Mouse (Mus musculus): ENCODE results near the gene Ctsa. TPM values are rescaled to one million over a fixed set of nuclear protein-coding genes. Genes with fewer than 3 reads are reported as not detected.
"Not testable (repeated sequence)": the region's sequence is repeated elsewhere in the genome, so short reads cannot be mapped to it uniquely, and the experiment has no call there.

Gene Ctsa
- total RNA-seq (2021) = 10 to 100 TPM; 42.9 to 49.2 TPM
- long read RNA-seq, experiment 1, transcript Ctsa-202 (15 exons, 2,534 nt) = major isoform, 7 of 79 reads
- long read RNA-seq, experiment 1, partial matches to known transcripts = 63 of 79 reads
- long read RNA-seq, experiment 1, other reads (novel, unspliced or antisense) = 8 of 79 reads
- long read RNA-seq, experiment 2, transcript Ctsa-202 (15 exons, 2,534 nt) = major isoform, 22 of 128 reads
- long read RNA-seq, experiment 2, partial matches to known transcripts = 100 of 128 reads
- long read RNA-seq, experiment 2, other reads (novel, unspliced or antisense) = 4 of 128 reads

DNA sequence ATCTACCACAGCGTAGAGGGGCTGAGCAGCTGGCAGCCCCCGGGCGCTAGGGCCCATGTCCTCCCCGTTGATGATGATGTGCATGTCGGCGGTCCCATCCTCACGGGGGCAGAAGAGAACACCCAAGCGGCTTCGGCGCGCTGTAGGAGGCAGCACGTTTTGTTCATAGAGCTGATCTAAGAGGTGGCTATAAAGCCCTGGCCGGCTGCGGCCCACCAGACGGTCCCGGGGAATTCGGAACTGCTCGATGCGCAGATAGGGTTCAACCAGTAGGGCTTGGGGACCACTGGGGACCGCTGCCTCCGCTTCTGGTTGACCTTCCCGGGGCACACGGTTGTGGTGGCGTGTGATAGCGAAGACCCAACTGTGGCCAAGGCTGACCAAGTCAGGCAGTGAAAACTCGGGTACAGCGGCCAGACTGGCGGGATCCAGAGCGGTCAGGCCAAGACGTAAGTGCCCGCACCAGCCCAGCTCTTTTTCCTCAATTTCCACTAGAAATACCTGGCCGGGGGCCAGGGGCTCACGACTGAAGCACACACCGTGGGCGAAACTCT is at the start of gene Ctsa:
TSS of gene Ctsa (plus strand) at position 126 of the 554 bp plus-strand sequence.
- peak; percentile 74 for DNase-seq

- DNase-seq = no peak
Observed at GRCm38 (mm10) chr2:164783926-164784581, 48.6 kb upstream of the Ctsa start.

- no peak for DNase-seq
Observed at GRCm38 (mm10) chr2:164784869-164785420, 47.7 kb upstream of the Ctsa start.

- DNase-seq = peak; percentile 97
Observed at GRCm38 (mm10) chr2:164785481-164786387, 46.9 kb upstream of the Ctsa start, which contains the start of gene Snx21. Gene Snx21, plus strand, starts transcription at chr2:164785823.

DNA sequence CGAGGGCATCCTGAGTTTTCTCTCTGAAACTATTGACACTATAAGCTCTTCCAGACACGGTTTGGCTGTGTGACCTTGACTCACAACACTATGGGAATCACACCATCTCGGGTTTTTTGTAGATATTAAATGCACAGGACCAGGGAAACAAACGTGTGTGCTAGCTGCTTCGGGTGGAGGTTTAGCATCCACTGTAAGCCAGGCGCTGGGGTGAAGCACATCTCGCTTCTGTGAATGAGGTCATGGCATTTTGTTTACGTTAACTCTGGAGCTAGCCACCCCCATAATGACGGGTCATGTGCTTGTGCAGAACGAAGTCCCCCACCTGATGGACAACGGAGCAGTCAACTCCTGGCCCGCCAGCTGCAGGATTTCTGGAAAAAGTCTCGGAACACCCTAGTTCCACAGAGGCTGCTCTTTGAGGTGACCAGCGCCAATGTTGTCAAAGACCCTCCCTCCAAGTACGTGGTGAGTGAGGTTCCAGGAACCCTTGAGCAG is 46.2 kb upstream of the Ctsa start:
- DNase-seq = no peak

GRCm38 (mm10) chr2:164787032-164787431 is 45.6 kb upstream of the Ctsa start:
- DNase-seq = no peak

GRCm38 (mm10) chr2:164787779-164788178 is 44.9 kb upstream of the Ctsa start:
- no peak for DNase-seq

DNA sequence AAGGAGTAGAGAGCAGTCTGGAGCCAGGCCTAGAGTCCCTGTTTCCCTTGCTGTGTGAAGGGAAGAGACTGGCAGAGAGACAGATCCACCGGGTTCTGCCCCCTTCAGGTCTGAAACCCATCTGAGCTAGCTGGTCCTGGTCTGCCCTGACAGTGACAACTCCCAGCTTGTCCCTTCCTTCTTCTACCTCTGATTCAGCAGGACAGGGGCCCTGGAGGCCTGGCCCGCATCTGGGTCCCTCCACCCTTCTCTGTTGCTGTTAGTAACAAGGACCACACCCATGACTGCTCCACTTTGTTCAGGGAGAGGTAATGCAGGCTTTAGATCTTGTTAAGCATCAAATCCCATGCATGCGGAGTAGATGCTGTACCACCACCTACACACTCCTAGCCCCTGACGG is 44.3 kb upstream of the Ctsa start:
- DNase-seq = peak; percentile 10

- DNase-seq = no peak
Observed at GRCm38 (mm10) chr2:164790451-164790850, 42.2 kb upstream of the Ctsa start.

DNA sequence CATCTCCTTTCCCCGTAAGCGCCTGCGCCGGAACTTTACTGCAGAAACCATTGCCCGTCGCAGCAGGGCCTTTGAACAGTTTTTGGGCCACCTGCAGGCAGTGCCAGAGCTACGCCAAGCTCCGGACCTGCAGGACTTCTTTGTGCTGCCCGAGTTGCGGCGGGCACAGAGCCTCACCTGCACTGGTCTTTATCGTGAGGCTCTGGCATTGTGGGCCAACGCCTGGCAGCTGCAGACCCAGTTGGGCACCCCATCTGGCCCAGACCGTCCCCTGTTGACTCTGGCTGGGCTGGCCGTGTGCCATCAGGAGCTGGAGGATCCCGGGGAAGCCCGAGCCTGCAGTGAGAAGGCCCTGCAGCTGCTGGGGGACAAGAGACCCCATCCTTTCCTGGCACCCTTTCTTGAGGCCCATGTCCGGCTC is 40.8 kb upstream of the Ctsa start:
- no peak for DNase-seq

DNA sequence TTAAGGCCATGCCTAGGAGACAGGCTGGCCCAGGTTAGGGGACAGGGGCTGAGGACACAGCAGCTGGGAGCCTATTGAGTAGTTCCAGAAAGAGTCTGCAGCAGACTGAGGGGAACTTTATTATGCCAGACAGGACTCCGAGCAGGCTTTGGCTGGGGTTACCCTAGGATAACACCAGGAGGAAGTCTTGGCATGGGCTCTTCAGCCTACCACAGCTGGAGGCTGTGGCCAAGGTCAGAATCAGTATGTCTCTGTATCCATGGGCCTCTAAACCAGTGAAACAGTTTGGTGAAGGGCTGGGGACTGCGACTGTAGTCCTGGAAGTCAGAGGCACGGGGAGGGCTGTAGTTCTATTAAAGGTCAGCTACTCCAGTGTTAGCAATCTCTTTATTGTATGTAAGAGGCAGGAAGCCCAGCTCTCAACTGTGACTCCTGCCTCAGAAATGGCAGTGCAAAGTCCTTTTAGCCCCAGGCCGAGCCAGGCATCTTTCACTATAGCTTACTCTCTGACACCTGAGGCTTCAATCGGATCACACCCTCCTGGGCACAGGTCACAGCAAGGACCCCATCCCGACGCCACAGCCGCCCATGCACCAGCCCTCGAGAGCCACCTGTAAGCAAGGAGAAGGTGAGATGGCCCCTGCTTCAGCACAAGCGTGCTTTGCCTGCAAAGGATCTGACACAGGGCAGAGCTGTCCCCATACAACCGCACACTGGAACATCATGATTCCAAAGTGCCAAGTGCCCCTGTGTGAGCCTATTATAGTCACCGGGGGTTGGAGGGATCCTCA is 40.1 kb upstream of the Ctsa start:
- no peak for DNase-seq

GRCm38 (mm10) chr2:164793236-164793635 is 39.4 kb upstream of the Ctsa start:
- DNase-seq = peak; percentile 35

DNA sequence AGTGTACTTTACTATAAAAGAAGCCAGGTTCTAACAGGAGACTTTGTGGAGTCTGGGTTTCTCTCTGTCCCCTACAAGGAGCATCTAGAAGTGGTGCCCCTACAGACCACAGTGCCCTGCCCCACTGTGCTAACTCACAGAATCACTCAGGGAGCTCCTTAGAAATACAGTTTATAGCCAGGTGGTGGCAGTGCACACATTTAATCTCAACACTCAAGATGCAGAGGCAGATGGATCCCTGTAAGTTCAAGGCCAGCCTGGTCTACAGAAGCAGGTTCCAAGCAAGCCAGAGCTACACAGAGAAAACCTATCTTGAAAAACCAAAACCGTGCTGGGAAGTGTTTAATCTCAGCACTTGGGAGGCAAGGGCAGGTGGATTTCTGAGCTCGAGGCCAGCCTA is 38.9 kb upstream of the Ctsa start:
- DNase-seq = no peak

DNA sequence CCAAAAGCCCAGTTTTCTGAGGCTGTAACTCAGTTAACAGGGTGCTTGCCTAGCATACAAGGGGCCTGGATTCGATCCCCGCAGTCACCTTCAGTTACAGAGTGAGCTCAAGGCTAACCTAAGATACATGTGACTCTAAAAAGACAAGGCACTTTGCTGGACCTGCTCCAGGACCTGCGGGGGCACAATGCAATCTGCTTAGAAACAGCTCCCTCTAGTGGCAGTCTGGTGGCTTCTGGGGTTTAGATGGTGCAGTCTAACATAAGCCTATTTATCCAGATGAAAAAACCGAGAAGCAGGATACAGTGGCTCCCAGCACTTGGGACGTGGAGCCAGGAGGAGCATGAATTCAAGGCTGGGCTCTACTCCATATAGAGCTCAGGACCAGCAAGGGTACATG is 38.4 kb upstream of the Ctsa start:
- peak; percentile 69 for DNase-seq

GRCm38 (mm10) chr2:164795868-164796267 is 36.8 kb upstream of the Ctsa start:
- no peak for DNase-seq

DNA sequence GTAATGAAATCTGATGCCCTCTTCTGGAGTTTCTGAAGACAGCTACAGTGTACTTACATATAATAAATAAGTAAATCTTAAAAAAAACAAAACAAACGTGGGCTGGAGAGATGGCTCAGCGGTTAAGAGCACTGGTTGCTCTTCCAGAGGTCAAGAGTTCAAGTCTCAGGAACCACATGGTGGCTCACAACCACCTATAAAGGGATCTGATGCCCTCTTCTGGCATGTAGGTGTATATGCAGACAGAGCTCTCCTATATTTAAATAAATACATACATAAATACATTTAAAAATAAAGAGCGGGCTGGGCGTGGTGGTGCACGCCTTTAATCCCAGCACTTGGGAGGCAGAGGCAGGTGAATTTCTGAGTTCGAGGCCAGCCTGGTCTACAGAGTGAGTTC is 34.1 kb upstream of the Ctsa start:
- DNase-seq = not testable (repeated sequence)

- DNase-seq = no peak
Observed at GRCm38 (mm10) chr2:164800252-164801004, 32.2 kb upstream of the Ctsa start.

- no peak for DNase-seq
Observed at GRCm38 (mm10) chr2:164803201-164803920, 29.3 kb upstream of the Ctsa start.

DNA sequence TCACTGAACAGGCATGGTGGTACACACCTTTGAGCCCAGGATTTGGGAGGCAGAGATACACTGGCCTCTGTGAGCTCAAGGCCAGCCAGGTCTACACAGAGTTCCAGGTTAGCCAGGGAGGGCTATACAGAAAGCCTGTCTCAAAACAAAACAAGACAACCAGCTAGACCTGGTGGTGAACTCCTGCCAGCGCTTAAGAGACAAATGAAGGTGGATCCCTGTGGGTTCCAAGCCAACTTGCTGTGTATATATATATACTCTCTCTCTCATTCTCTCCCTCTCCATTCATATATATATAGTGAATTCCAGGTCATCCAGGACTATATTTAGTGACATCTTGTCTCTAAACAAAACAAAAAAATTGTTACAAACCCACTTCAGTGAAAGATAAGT is 28.8 kb upstream of the Ctsa start:
- no peak for DNase-seq
